Mouse (Mus musculus) right cerebral cortex, postnatal 36 days (tissue): Measurements from ENCODE around the gene Rnf44.

Experiments used
- DNase-seq, 2 experiments: peaks; one replicate each; pipeline ENCODE4 v3.0.0; 2022; ENCODE audit warnings: low spot score in 2 of 2, mixed read lengths in 1 of 2

Rnf44 gene

GRCm38 (mm10) chr13:54693558-54694347 lies at the start of gene Rnf44:
Gene Rnf44 (minus strand): TSS chr13:54693907.
- DNase-seq, result peak; percentile 97

DNA sequence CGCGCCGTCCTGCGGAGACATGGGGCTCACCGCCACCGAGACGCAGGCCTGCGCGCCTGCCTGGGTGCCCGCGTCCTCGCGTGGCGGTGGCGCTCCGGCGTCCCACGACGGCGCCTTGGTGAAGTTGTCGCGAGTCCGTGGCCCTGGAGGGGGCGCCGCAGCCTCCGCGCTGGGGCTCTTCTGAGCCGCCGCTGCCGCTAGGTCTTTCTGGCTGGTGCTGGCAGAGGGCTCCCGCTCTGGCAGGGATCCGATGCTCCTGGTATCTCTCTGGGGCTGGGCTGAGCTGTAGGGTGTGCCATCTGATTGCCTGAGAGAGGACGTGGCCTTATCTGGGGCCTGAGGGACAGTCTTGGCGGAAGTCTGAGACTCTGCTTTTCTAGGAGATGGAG lies 44.5 kb upstream of the Rnf44 start:
- DNase-seq, result no peak

- no peak for DNase-seq
Measured at GRCm38 (mm10) chr13:54737488-54738212, 43.9 kb upstream of the Rnf44 start.

DNA sequence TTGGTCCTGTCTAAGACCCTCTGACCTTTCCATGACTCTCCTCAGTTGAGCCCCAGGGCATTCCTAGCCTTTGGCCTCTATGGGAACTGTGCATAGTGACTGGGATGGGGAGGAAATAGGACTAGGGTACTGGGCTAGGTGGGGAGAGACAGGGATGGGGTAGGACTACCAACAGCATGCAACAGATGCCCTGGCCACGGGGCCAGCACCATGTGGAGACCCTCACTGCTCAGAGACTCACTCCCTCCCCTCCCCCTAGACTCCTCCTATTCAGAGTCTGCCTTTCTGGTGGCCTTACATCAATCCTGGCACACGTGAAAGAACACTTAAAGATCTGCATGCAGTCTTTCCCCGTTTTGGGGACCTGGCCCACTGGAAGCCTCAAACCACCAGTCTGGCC lies 43.2 kb upstream of the Rnf44 start:
- DNase-seq, result no peak

- DNase-seq, result no peak
Measured at GRCm38 (mm10) chr13:54726131-54726530, 32.4 kb upstream of the Rnf44 start.

GRCm38 (mm10) chr13:54723143-54723542 lies 29.4 kb upstream of the Rnf44 start:
- no peak for DNase-seq

DNA sequence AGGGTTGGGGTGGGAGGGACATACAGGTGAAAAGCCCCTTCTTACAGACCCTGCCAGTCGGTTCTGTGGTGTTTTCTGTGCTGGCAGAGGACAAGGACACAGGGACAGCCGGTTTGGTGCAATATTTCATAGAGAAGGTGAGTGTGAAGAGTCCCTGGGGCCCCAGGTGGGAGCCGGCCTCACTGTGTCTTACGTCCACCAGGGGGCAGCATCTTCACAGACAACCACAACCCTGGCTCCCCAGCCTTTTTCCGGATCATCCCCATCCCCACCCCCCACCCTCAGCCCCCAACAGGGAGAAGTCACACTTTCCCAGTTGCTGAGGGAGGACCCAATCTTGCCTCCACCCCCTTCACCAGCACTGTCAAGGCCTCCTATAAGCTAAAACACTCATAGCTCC lies 23.2 kb upstream of the Rnf44 start:
- DNase-seq, result peak in 1 of 2 experiments; percentile 41

- DNase-seq, result no peak
Measured at GRCm38 (mm10) chr13:54714996-54715395, 21.3 kb upstream of the Rnf44 start.

GRCm38 (mm10) chr13:54714393-54714792 lies 20.7 kb upstream of the Rnf44 start:
- no peak for DNase-seq

GRCm38 (mm10) chr13:54710866-54711265 lies 17.2 kb upstream of the Rnf44 start:
- DNase-seq, result no peak

GRCm38 (mm10) chr13:54704890-54705289 lies 11.2 kb upstream of the Rnf44 start:
- DNase-seq, result no peak

DNA sequence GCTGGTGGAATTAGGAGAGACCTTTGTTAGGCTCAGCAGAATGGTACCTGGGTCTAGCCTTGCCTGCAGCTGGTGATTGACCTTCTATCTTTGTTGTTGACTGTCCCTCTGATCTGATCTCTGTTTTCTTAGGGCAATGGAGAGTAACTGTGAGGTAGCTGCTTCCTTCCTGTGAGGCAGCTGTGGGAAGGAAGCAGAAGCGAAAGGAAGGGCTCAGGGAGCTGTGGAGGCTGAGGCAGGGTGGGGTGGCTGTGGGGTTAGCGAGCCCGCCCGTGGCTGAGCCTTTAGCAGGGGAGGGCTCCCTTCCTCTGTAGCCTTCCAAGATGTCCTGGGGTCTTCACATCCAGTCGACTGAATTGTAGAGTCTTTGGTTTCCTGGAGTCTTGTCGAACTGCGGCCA lies 8.8 kb upstream of the Rnf44 start:
- DNase-seq, result no peak

DNA sequence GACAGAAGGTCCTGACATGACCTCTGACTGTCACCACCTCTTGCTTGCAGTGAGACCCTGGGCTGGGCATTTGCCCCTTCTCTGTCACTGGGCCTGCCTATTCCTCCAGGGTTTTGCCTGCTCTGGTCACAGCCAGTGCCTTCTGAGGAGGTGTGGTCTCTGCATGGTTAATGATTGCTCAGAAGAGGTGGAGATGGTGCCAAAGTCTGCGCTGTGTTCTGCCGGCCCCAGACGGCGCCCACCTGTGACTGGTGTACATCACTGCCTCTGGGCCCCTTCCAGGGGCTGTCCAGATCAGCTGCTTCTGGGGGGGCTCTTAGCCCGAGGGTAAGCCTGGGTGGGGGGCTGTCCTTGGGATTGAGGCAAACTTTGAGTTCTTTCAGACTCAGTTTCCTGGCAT lies 7.5 kb upstream of the Rnf44 start, which contains the start of gene Cdhr2:
Gene Cdhr2 (plus strand): TSS at position 219 of the 400 bp plus-strand sequence.
- no peak for DNase-seq

DNA sequence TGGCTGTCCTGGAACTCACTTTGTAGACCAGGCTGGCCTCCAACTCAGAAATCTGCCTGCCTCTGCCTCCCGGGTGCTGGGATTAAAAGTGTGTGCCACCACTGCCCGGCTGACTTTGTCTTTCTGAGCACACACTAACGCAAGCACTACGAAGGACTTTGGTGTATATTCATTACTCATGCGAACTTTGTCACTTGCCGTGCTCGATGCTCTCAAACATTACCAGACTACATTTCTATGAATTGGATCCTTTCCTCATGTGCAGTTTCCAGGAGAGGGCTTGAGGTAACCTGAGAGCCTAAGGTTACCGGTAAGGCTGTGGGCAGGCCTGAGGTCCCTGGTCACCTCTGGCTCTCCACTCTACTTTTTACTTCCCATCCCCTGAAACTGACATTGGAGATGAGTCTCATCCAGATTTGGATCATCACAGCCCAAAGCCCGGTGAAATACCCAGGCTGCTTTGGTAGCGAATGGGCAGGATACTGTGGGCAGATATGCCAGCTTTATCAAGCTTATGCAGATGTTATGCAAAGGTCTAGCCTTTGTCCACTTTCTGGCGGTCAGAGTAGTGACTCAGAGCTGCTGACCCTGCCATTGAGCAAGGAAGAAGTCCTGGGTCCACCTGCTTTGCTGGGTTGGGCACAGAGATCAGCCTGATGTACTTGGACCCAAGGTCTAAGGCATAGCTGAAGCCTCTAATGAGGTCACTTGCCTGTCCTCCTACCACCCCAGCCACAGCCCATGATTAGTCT lies 1.9 kb upstream of the Rnf44 start:
- no peak for DNase-seq

DNA sequence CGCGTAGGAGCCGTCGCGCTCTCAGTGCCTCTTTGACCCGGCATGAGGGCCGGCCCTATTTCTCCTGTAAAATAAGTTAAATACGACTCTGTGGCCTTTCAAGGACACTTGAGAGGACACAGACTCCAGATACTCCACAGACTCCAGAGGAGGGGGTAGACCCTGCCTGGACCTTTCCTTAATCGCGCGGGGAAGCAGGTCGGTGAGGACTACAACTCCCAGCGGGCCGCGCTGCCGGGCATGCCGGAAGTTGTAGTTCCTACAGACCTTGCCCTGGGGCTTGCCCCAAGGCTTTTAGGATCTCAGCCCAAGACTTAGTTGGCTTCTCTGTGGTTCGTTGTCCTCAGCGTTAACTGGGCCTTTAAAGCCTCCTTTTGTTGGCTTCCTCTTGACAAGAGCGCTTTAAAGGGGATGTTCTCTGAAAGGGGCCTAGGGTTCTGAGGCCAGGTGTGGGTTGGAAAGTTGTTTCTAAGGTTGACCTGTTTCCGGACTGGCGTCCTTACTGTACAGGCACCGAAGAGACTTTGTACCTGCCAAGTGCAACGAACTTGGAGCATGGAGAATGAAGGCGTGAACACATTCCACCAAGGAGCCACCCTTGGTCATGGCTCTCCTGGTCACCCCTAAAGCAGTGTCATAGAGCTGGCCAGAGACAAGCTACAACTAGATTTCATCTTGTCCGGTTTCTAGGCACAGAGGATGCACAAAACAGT lies 797 bp upstream of the Rnf44 start:
- no peak for DNase-seq

- DNase-seq, result no peak
Measured at GRCm38 (mm10) chr13:54692711-54693557, 773 bp downstream of the Rnf44 start.

- no peak for DNase-seq
Measured at GRCm38 (mm10) chr13:54691737-54692136, 2.0 kb downstream of the Rnf44 start.

- no peak for DNase-seq
Measured at GRCm38 (mm10) chr13:54690151-54690740, 3.5 kb downstream of the Rnf44 start.

DNA sequence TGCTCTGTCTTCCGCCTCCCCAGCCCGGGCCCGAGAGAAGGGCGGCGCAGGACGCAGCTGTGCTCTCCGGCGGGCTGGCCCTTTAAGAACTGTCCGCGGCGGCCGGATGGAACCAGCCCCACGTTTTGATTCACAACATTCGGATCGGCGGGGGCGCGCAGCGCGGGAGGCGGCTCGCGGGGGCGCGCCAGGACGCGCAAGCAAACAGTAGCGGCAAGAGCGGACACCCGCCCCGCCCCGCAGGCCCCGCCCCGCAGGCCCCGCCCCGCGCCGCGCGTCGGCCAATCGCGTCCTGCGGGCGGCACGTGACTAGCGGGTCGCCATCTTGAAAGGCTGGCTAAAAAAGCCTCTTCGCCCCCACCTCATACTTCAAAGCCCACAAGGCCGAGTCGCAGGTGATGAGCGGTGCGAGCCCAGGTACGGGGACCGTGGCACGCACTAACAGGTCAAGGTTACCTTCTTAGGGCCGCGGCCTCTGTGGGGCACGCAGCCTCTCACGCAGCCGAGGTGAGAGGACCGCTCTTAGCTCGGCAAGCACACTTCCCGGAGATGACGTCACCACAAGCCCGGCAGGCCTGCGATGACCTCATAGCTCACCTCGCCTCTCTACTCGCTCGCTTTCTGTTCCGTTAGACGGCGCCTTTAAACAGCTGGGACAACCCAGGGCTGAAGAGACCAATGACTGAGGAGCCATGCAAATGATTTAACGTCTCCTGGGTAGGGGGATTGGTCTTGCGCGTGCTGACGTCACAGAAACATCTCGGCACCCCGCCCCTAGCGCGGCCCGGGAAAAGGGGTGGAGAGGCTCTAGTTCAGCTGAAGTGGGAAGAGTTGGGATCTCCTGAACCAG lies 5.9 kb downstream of the Rnf44 start:
- peak; percentile 97 to 98 for DNase-seq
